In genomic region chr1:57890259-57890902, GRCm38 (mm10) we compare ENCODE assay signal across 8 mouse cellular contexts.
A peak's percentile ranks its signal among the peaks of the same experiment; 100 is the strongest.
DNase-seq lines count a peak whose midpoint lies in the region; ATAC-seq lines count a peak whose summit lies in the region.

No protein-coding gene starts in this region.

- no peaks in the 10 kb centered on the region for H3K36me3 ChIP-seq in forebrain, embryonic 10.5 days (replicated peaks)
- H3K36me3 ChIP-seq in forebrain, embryonic 16.5 days (ENCODE audit: control insufficient read depth, insufficient read depth): no peaks in the 10 kb centered on the region
- H3K36me3 ChIP-seq in forebrain, embryonic 12.5 days (replicated peaks): no peaks in the 10 kb centered on the region
- peaks cover 7% of the 10 kb centered on the region for H3K36me3 ChIP-seq in hindbrain, embryonic 15.5 days

- 12% methylated on average over 5 of the region's 5 CpGs for WGBS in forebrain, embryonic 10.5 days
- WGBS in forebrain, embryonic 16.5 days: 14% methylated on average over 5 of the region's 5 CpGs
- WGBS in forebrain, embryonic 12.5 days: 8% methylated on average over 5 of the region's 5 CpGs
- WGBS in hindbrain, embryonic 15.5 days: 17% methylated on average over 5 of the region's 5 CpGs

- peak overlapping the region; percentile 26; the same call in 1 of the 2 replicates for H3K27ac ChIP-seq in forebrain, embryonic 10.5 days
- H3K27ac ChIP-seq in forebrain, embryonic 16.5 days (ENCODE audit: low read length): no peak overlapping the region
- 0 out of 2 replicates have a peak overlapping the region, but pooled peaks have one; percentile 42 for H3K27ac ChIP-seq in forebrain, embryonic 12.5 days
- no peak overlapping the region for H3K27ac ChIP-seq in hindbrain, embryonic 15.5 days (replicated peaks)

- no peaks in the 10 kb centered on the region for H3K27me3 ChIP-seq in forebrain, embryonic 10.5 days (ENCODE audit: poor library complexity, severe bottlenecking)
- no peaks in the 10 kb centered on the region for H3K27me3 ChIP-seq in forebrain, embryonic 16.5 days (replicated peaks; ENCODE audit: control insufficient read depth, insufficient read depth, low read length)
- H3K27me3 ChIP-seq in forebrain, embryonic 12.5 days: no peaks in the 10 kb centered on the region
- H3K27me3 ChIP-seq in hindbrain, embryonic 15.5 days: no peaks in the 10 kb centered on the region

- no peak overlapping the region for H3K9ac ChIP-seq in forebrain, embryonic 16.5 days (replicated peaks; ENCODE audit: low read depth, low read length)
- no peak overlapping the region for H3K9ac ChIP-seq in forebrain, embryonic 12.5 days
- no peak overlapping the region for H3K9ac ChIP-seq in hindbrain, embryonic 15.5 days

- no peak for DNase-seq in forebrain, embryonic 10.5 days (ENCODE audit: extremely low spot score, low spot score)
- DNase-seq in lung, postnatal 10 days: peak; percentile 79
- DNase-seq in layer of hippocampus, adult 18-20 months (ENCODE audit: low spot score in 2 of 2): no peak
- no peak for DNase-seq in layer of hippocampus, postnatal 14 days (ENCODE audit: low spot score in 2 of 2)
- DNase-seq in spleen, adult 12 weeks (ENCODE audit: low spot score): no peak

- no peak overlapping the region for H3K4me3 ChIP-seq in forebrain, embryonic 10.5 days
- H3K4me3 ChIP-seq in forebrain, embryonic 16.5 days (replicated peaks; ENCODE audit: low read length): no peak overlapping the region
- no peak overlapping the region for H3K4me3 ChIP-seq in forebrain, embryonic 12.5 days (replicated peaks)
- H3K4me3 ChIP-seq in hindbrain, embryonic 15.5 days: no peak overlapping the region

- H3K4me1 ChIP-seq in forebrain, embryonic 10.5 days: peaks cover 20% of the 10 kb centered on the region
- H3K4me1 ChIP-seq in forebrain, embryonic 16.5 days (replicated peaks; ENCODE audit: control insufficient read depth, insufficient read depth, low read length): no peaks in the 10 kb centered on the region; the same call in 1 of the 2 replicates
- H3K4me1 ChIP-seq in forebrain, embryonic 12.5 days: peaks cover 9% of the 10 kb centered on the region
- H3K4me1 ChIP-seq in hindbrain, embryonic 15.5 days (replicated peaks): peaks cover 11% of the 10 kb centered on the region

- no peaks in the 10 kb centered on the region for H3K9me3 ChIP-seq in forebrain, embryonic 10.5 days
- H3K9me3 ChIP-seq in forebrain, embryonic 16.5 days (ENCODE audit: control insufficient read depth, low read length): no peaks in the 10 kb centered on the region
- no peaks in the 10 kb centered on the region for H3K9me3 ChIP-seq in forebrain, embryonic 12.5 days
- no peaks in the 10 kb centered on the region for H3K9me3 ChIP-seq in hindbrain, embryonic 15.5 days

- ATAC-seq in forebrain, embryonic 16.5 days: no peak
- ATAC-seq in forebrain, embryonic 12.5 days (ENCODE audit: low FRiP score): peak; percentile 41; the same call in 1 of the 2 replicates
- peak; percentile 64 for ATAC-seq in hindbrain, embryonic 15.5 days (ENCODE audit: low FRiP score, low read depth)

- no peak overlapping the region for H3K4me2 ChIP-seq in forebrain, embryonic 16.5 days (ENCODE audit: low read length)
- H3K4me2 ChIP-seq in forebrain, embryonic 12.5 days: no peak overlapping the region
- no peak overlapping the region for H3K4me2 ChIP-seq in hindbrain, embryonic 15.5 days

Comparison
In these comparisons a context has a peak if more than half of its experiments do, and no peak if none do; other contexts are left out.
1. H3K27ac ChIP-seq: peak in forebrain, embryonic 10.5 days (single experiment) and forebrain, embryonic 12.5 days (single experiment); none in forebrain, embryonic 16.5 days (single experiment) and hindbrain, embryonic 15.5 days (single experiment).